ENCODE assay signal across 30 mouse cellular contexts in genomic region chr2:159418371-159418940, GRCm38 (mm10).
DNase-seq lines count a peak whose midpoint lies in the region; ATAC-seq and TF ChIP-seq lines count a peak whose summit lies in the region.
"Had no signal": no experiment of that assay in that cellular context is flagged by ENCODE, and none has a peak within 500 bp of the region (broad histone marks: within the 10 kb centered on the region; RNA-seq: fewer than 3 reads in every experiment).

No protein-coding gene starts in this region.

- 54% methylated on average over 7 of the region's 7 CpGs for WGBS in midbrain, postnatal 0 days
- 48% methylated on average over 7 of the region's 7 CpGs for WGBS in midbrain, embryonic 16.5 days

- no peak overlapping the region for H3K9ac ChIP-seq in midbrain, postnatal 0 days (replicated peaks; ENCODE audit: low read length, poor library complexity, severe bottlenecking)
- no peak overlapping the region for H3K9ac ChIP-seq in midbrain, embryonic 16.5 days (ENCODE audit: low read depth, low read length)
- H3K9ac ChIP-seq: embryonic facial prominence, embryonic 13.5 days; forebrain, embryonic 12.5 days; forebrain, postnatal 0 days; heart, embryonic 12.5 days; heart, embryonic 15.5 days; hindbrain, embryonic 13.5 days had no signal

- no peak for TF ChIP-seq CTCF in midbrain, postnatal 0 days (IDR thresholded peaks at IDR 0.05)
- TF ChIP-seq CTCF in brain, embryonic 14.5 days (IDR thresholded peaks at IDR 0.05; ENCODE audit: borderline replicate concordance, extremely low read depth, insufficient read depth, insufficient read length): no peak

- H3K36me3 ChIP-seq in midbrain, postnatal 0 days (ENCODE audit: insufficient read depth, low read length): no peaks in the 10 kb centered on the region
- no peaks in the 10 kb centered on the region for H3K36me3 ChIP-seq in midbrain, embryonic 16.5 days (ENCODE audit: control insufficient read depth, insufficient read depth, low read length)
- H3K36me3 ChIP-seq: embryonic facial prominence, embryonic 10.5 days; embryonic facial prominence, embryonic 13.5 days; forebrain, embryonic 12.5 days; G1E; heart, embryonic 12.5 days; heart, embryonic 15.5 days; hindbrain, embryonic 10.5 days; hindbrain, embryonic 13.5 days had no signal

- no peaks in the 10 kb centered on the region for H3K4me1 ChIP-seq in midbrain, postnatal 0 days (ENCODE audit: insufficient read depth, low read length)
- H3K4me1 ChIP-seq in midbrain, embryonic 16.5 days (ENCODE audit: control insufficient read depth, insufficient read depth, low read length): peaks cover 9% of the 10 kb centered on the region
- H3K4me1 ChIP-seq: embryonic facial prominence, embryonic 13.5 days had no signal

- no peaks in the 10 kb centered on the region for H3K27me3 ChIP-seq in midbrain, postnatal 0 days (ENCODE audit: insufficient read depth, low read length)
- no peaks in the 10 kb centered on the region for H3K27me3 ChIP-seq in midbrain, embryonic 16.5 days (ENCODE audit: control insufficient read depth, insufficient read depth, low read depth, low read length)
- H3K27me3 ChIP-seq: heart, embryonic 12.5 days; heart, embryonic 15.5 days had no signal

- no peaks in the 10 kb centered on the region for H3K9me3 ChIP-seq in midbrain, postnatal 0 days (ENCODE audit: low read length)
- no peaks in the 10 kb centered on the region for H3K9me3 ChIP-seq in midbrain, embryonic 16.5 days (replicated peaks; ENCODE audit: control insufficient read depth, low read length, poor library complexity, severe bottlenecking)
- H3K9me3 ChIP-seq: embryonic facial prominence, embryonic 10.5 days; embryonic facial prominence, embryonic 13.5 days; forebrain, embryonic 12.5 days; heart, embryonic 12.5 days; heart, embryonic 15.5 days; hindbrain, embryonic 10.5 days; hindbrain, embryonic 13.5 days had no signal

- DNase-seq in midbrain, postnatal 0 days (ENCODE audit: low spot score): peak; percentile 4
- peak; percentile 61 for DNase-seq in Muller cell, postnatal 12 days (ENCODE audit: inconsistent ontology term)
- DNase-seq in brain, embryonic 14.5 days (ENCODE audit: low read depth): peak; percentile 60
- no peak for DNase-seq in frontal cortex, postnatal 10 days (ENCODE audit: low spot score in 2 of 2)
- no peak for DNase-seq in gastrocnemius, adult 8-10 months (ENCODE audit: low spot score in 2 of 2)
- no peak for DNase-seq in urinary bladder, postnatal 36 days (ENCODE audit: low spot score in 2 of 2)
- DNase-seq: adrenal gland, postnatal 10 days; cerebellum, adult 11-12 months; cerebellum, adult 8-10 months; cerebellum, postnatal 10 days; cerebellum, postnatal 36 days; embryo, embryonic 11 days; forebrain, postnatal 0 days; gastrocnemius, postnatal 14 days; heart, adult 11 months; heart, postnatal 10 days; heart, postnatal 36 days; kidney, adult 2 months had no signal

- H3K4me2 ChIP-seq in midbrain, postnatal 0 days (ENCODE audit: low read depth, low read length, poor library complexity, severe bottlenecking): no peak overlapping the region
- no peak overlapping the region for H3K4me2 ChIP-seq in midbrain, embryonic 16.5 days (ENCODE audit: low read length)
- H3K4me2 ChIP-seq: embryonic facial prominence, embryonic 13.5 days; forebrain, embryonic 12.5 days; heart, embryonic 12.5 days; heart, embryonic 15.5 days; hindbrain, embryonic 13.5 days had no signal

- no peak for TF ChIP-seq POLR2A in brain, embryonic 14.5 days (IDR thresholded peaks at IDR 0.05; ENCODE audit: borderline replicate concordance, extremely low read depth, insufficient read depth, insufficient read length, poor library complexity, severe bottlenecking)

- no peak for ATAC-seq in midbrain, postnatal 0 days (ENCODE audit: low FRiP score)
- no peak for ATAC-seq in midbrain, embryonic 16.5 days
- ATAC-seq: CD4-positive, CD25-positive, alpha-beta regulatory T cell, adult 4 months; forebrain, postnatal 0 days; intestine, postnatal 0 days had no signal

- no peak overlapping the region for H3K27ac ChIP-seq in midbrain, postnatal 0 days (ENCODE audit: low read depth, low read length)
- H3K27ac ChIP-seq in midbrain, embryonic 16.5 days (ENCODE audit: low read length): no peak overlapping the region
- H3K27ac ChIP-seq: embryonic facial prominence, embryonic 10.5 days; embryonic facial prominence, embryonic 13.5 days; forebrain, embryonic 12.5 days; heart, embryonic 15.5 days; hindbrain, embryonic 10.5 days; hindbrain, embryonic 13.5 days had no signal

- no peak overlapping the region for H3K4me3 ChIP-seq in midbrain, postnatal 0 days (ENCODE audit: low read depth, low read length)
- no peak overlapping the region for H3K4me3 ChIP-seq in midbrain, embryonic 16.5 days (ENCODE audit: low read depth, low read length)
- H3K4me3 ChIP-seq: embryonic facial prominence, embryonic 10.5 days; embryonic facial prominence, embryonic 13.5 days; erythroblast, embryonic 14.5 days; forebrain, embryonic 12.5 days; heart, embryonic 12.5 days; heart, embryonic 15.5 days; hindbrain, embryonic 10.5 days; hindbrain, embryonic 13.5 days had no signal

Comparison
In these comparisons a context has a peak if more than half of its experiments do, and no peak if none do; other contexts are left out.
1. DNase-seq: peak in midbrain, postnatal 0 days (single experiment), Muller cell, postnatal 12 days (single experiment) and brain, embryonic 14.5 days (single experiment); none in frontal cortex, postnatal 10 days (0 of 2), gastrocnemius, adult 8-10 months (0 of 2) and urinary bladder, postnatal 36 days (0 of 2).